8 mouse cellular contexts compared by ENCODE assay signal in genomic region chr1:157506995-157507595, GRCm38 (mm10). TPM values are rescaled to one million over a fixed set of nuclear protein-coding genes. Genes with fewer than 3 reads are reported as not detected.
DNase-seq lines count a peak whose midpoint lies in the region; ATAC-seq lines count a peak whose summit lies in the region.

No protein-coding gene starts in this region.

- H3K27me3 ChIP-seq in intestine, embryonic 16.5 days (replicated peaks; ENCODE audit: control insufficient read depth, insufficient read depth, low read length): no peaks in the 10 kb centered on the region
- H3K27me3 ChIP-seq in intestine, embryonic 15.5 days (replicated peaks): no peaks in the 10 kb centered on the region
- H3K27me3 ChIP-seq in forebrain, embryonic 16.5 days (replicated peaks; ENCODE audit: control insufficient read depth, insufficient read depth, low read length): no peaks in the 10 kb centered on the region

- DNase-seq in adrenal gland, postnatal 25 days: peak; percentile 50
- peak; percentile 19 to 45 for DNase-seq in kidney, postnatal 25 days
- DNase-seq in natural killer cell, adult 2 months (ENCODE audit: low spot score in 2 of 2): no peak
- no peak for DNase-seq in gastrocnemius, postnatal 36 days

- H3K27ac ChIP-seq in intestine, embryonic 16.5 days (ENCODE audit: low read length): peak overlapping the region; percentile 39; the same call in 1 of the 2 replicates
- H3K27ac ChIP-seq in intestine, embryonic 15.5 days: no peak overlapping the region
- peak overlapping the region; percentile 33; the same call in 1 of the 2 replicates for H3K27ac ChIP-seq in forebrain, embryonic 16.5 days (ENCODE audit: low read length)

- H3K4me3 ChIP-seq in intestine, embryonic 16.5 days (ENCODE audit: low read length): no peak overlapping the region
- no peak overlapping the region for H3K4me3 ChIP-seq in intestine, embryonic 15.5 days (replicated peaks)
- H3K4me3 ChIP-seq in forebrain, embryonic 16.5 days (replicated peaks; ENCODE audit: low read length): no peak overlapping the region

- no peak for ATAC-seq in intestine, embryonic 16.5 days
- no peak for ATAC-seq in intestine, embryonic 15.5 days
- ATAC-seq in forebrain, embryonic 16.5 days: peak; percentile 93
- no peak for ATAC-seq in cerebellum, adult (ENCODE audit: insufficient number of reproducible peaks, low FRiP score, low TSS enrichment)

- no peaks in the 10 kb centered on the region for H3K36me3 ChIP-seq in intestine, embryonic 16.5 days (ENCODE audit: control insufficient read depth, insufficient read depth, low read length)
- no peaks in the 10 kb centered on the region for H3K36me3 ChIP-seq in intestine, embryonic 15.5 days
- no peaks in the 10 kb centered on the region for H3K36me3 ChIP-seq in forebrain, embryonic 16.5 days (ENCODE audit: control insufficient read depth, insufficient read depth)

- no peak overlapping the region for H3K9ac ChIP-seq in intestine, embryonic 16.5 days (ENCODE audit: low read depth, low read length)
- no peak overlapping the region for H3K9ac ChIP-seq in intestine, embryonic 15.5 days
- no peak overlapping the region for H3K9ac ChIP-seq in forebrain, embryonic 16.5 days (replicated peaks; ENCODE audit: low read depth, low read length)

- intact Hi-C loops in gastrocnemius, postnatal 36 days (cut with DNase I): no loop called here

- no peaks in the 10 kb centered on the region for H3K9me3 ChIP-seq in intestine, embryonic 16.5 days (ENCODE audit: control insufficient read depth, low read length)
- no peaks in the 10 kb centered on the region for H3K9me3 ChIP-seq in intestine, embryonic 15.5 days
- no peaks in the 10 kb centered on the region for H3K9me3 ChIP-seq in forebrain, embryonic 16.5 days (ENCODE audit: control insufficient read depth, low read length)

- 47% methylated on average over 4 of the region's 4 CpGs for WGBS in intestine, embryonic 16.5 days
- 47% methylated on average over 4 of the region's 4 CpGs for WGBS in intestine, embryonic 15.5 days
- 22% methylated on average over 4 of the region's 4 CpGs for WGBS in forebrain, embryonic 16.5 days

- H3K4me2 ChIP-seq in intestine, embryonic 16.5 days (ENCODE audit: low read depth, low read length): peak overlapping the region; percentile 7; the same call in 1 of the 2 replicates
- H3K4me2 ChIP-seq in intestine, embryonic 15.5 days (replicated peaks): no peak overlapping the region
- H3K4me2 ChIP-seq in forebrain, embryonic 16.5 days (ENCODE audit: low read length): no peak overlapping the region

- H3K4me1 ChIP-seq in intestine, embryonic 16.5 days (ENCODE audit: control insufficient read depth, insufficient read depth, low read length): no peaks in the 10 kb centered on the region
- 0 out of 2 replicates have a peak, but pooled peaks cover 3% of the 10 kb centered on the region for H3K4me1 ChIP-seq in intestine, embryonic 15.5 days (replicated peaks)
- peaks cover 16% of the 10 kb centered on the region for H3K4me1 ChIP-seq in forebrain, embryonic 16.5 days (replicated peaks; ENCODE audit: control insufficient read depth, insufficient read depth, low read length)

RNA-seq across cellular contexts. Expression of gene Sec16b, which starts 0.6 kb away (rescaled TPM):
- 17.5 and 22.7 TPM in 2 replicates for polyA plus RNA-seq in intestine, embryonic 16.5 days (2015; fragmentation: Nextera tagmentation; extraction: Ambion mirVana)
- 12.1 and 12.9 TPM in 2 replicates for polyA plus RNA-seq in intestine, embryonic 15.5 days (2015; fragmentation: Nextera tagmentation; extraction: Ambion mirVana)
- total RNA-seq in adrenal gland, postnatal 25 days (2021): 0.58 and 1.9 TPM in 2 replicates
- polyA plus RNA-seq in forebrain, embryonic 16.5 days (2015; fragmentation: Nextera tagmentation; extraction: Ambion mirVana): 0.56 and 0.62 TPM in 2 replicates
- total RNA-seq in gastrocnemius, postnatal 36 days (2021): 1 to 10 TPM; 1.1 to 1.6 TPM

RNA-seq across cellular contexts. Expression of gene Cryzl2, which starts 48.7 kb away (rescaled TPM):
- polyA plus RNA-seq in intestine, embryonic 16.5 days (2015; fragmentation: Nextera tagmentation; extraction: Ambion mirVana): 12.7 and 13.1 TPM in 2 replicates
- polyA plus RNA-seq in intestine, embryonic 15.5 days (2015; fragmentation: Nextera tagmentation; extraction: Ambion mirVana): 9.3 and 11.4 TPM in 2 replicates
- total RNA-seq in adrenal gland, postnatal 25 days (2021): 45.7 and 60.0 TPM in 2 replicates
- polyA plus RNA-seq in forebrain, embryonic 16.5 days (2015; fragmentation: Nextera tagmentation; extraction: Ambion mirVana): 4.7 and 6.3 TPM in 2 replicates
- under 1 TPM; 0.20 to 0.57 TPM for total RNA-seq in gastrocnemius, postnatal 36 days (2021)

Comparison
In these comparisons a context has a peak if more than half of its experiments do, and no peak if none do; other contexts are left out.
1. DNase-seq: peak in adrenal gland, postnatal 25 days (single experiment) and kidney, postnatal 25 days (2 of 2); none in natural killer cell, adult 2 months (0 of 2) and gastrocnemius, postnatal 36 days (0 of 2).